Mouse (Mus musculus) heart, embryonic 11.5 days (tissue): ENCODE measurements around the gene Akap2. TPM values are rescaled to one million over a fixed set of nuclear protein-coding genes. Genes with fewer than 3 reads are reported as not detected.

Experiments used
- ATAC-seq: fragments of 200-750 bp; cut with Nextera tagmentation; replicated peaks from 2 replicates; pipeline ENCODE4 v1.8.0; 2017; ENCODE audit warnings: moderate library complexity; ENCODE audit not compliant: insufficient number of reproducible peaks, low FRiP score, low TSS enrichment
- H3K27ac ChIP-seq: fragments of 300-500 bp; sonication (generic); 2 replicates; pipeline ENCODE4 v1.5.1; 2014; ENCODE audit warnings: mild to moderate bottlenecking, low read depth, low read length
- H3K27me3 ChIP-seq: fragments of 300-500 bp; sonication (generic); 2 replicates; pipeline ENCODE4 v1.6.1; 2014; ENCODE audit warnings: mild to moderate bottlenecking, low read length, mixed read lengths; ENCODE audit not compliant: control insufficient read depth, insufficient read depth
- H3K36me3 ChIP-seq: fragments of 300-500 bp; sonication (generic); 2 replicates; pipeline ENCODE4 v1.6.1; 2014; ENCODE audit warnings: mild to moderate bottlenecking, low read length, moderate library complexity, mixed read lengths; ENCODE audit not compliant: control insufficient read depth, insufficient read depth
- H3K4me1 ChIP-seq: fragments of 300-500 bp; sonication (generic); 2 replicates; pipeline ENCODE4 v1.6.1; 2014; ENCODE audit warnings: low read length; ENCODE audit not compliant: control insufficient read depth, insufficient read depth
- H3K4me2 ChIP-seq: fragments of 300-500 bp; sonication (generic); 2 replicates; pipeline ENCODE4 v1.6.1; 2014; ENCODE audit warnings: mild to moderate bottlenecking, moderate library complexity
- H3K4me3 ChIP-seq: fragments of 300-500 bp; sonication (generic); 2 replicates; pipeline ENCODE4 v1.5.1; 2014; ENCODE audit warnings: low read depth, low read length
- H3K9ac ChIP-seq: fragments of 300-500 bp; sonication (generic); 2 replicates; pipeline ENCODE4 v1.6.1; 2014; ENCODE audit warnings: mild to moderate bottlenecking, low read depth, low read length, moderate library complexity
- H3K9me3 ChIP-seq: fragments of 300-500 bp; sonication (generic); replicated peaks from 2 replicates; pipeline ENCODE4 v1.6.1; 2016; ENCODE audit warnings: low read length; ENCODE audit not compliant: control insufficient read depth
- WGBS: fragments of 180-500 bp; shearing (Covaris S2); extraction: QIAGEN DNeasy Blood & Tissue Kit; methylation state at CpG from one replicate; pipeline ENCODE4 v1.1.7; 2014; ENCODE audit not compliant: insufficient replicate concordance; 5-methylcytosine and 5-hydroxymethylcytosine counted together
- polyA plus RNA-seq: library from polyadenylated mRNA; unstranded; fragments of >200 nt; fragmentation: Nextera tagmentation; extraction: Ambion mirVana; gene quantifications from 2 replicates; pipeline ENCODE4 v1.2.1, GENCODE M21; 2014

Akap2 gene
- polyA plus RNA-seq, 1 experiment from 2014 or later, result 45.9 TPM

GRCm38 (mm10) chr4:57690805-57691204 lies 26.7 kb upstream of the Akap2 start:
- no peak overlapping the region for H3K4me2 ChIP-seq
- no peaks in the 10 kb centered on the region for H3K9me3 ChIP-seq
- H3K27ac ChIP-seq, result no peak overlapping the region
- H3K9ac ChIP-seq, result no peak overlapping the region
- no peaks in the 10 kb centered on the region for H3K4me1 ChIP-seq
- H3K4me3 ChIP-seq, result no peak overlapping the region
- no peak for ATAC-seq
- H3K27me3 ChIP-seq, result no peaks in the 10 kb centered on the region
- WGBS, result 56% methylated on average over 1 of the region's 1 CpGs
- H3K36me3 ChIP-seq, result peaks cover 12% of the 10 kb centered on the region

- Histone ChIP-seq H3K9me3 (no peaks in the 10 kb centered on the region), H3K27me3 (no peaks in the 10 kb centered on the region), H3K9ac (no peak overlapping the region), H3K4me2 (no peak overlapping the region), H3K4me3 (no peak overlapping the region), H3K4me1 (no peaks in the 10 kb centered on the region), H3K27ac (no peak overlapping the region), H3K36me3 (peaks cover 8% of the 10 kb centered on the region)
- 73% methylated on average over 5 of the region's 5 CpGs for WGBS
- ATAC-seq, result no peak
Measured at GRCm38 (mm10) chr4:57694356-57695136, 22.9 kb upstream of the Akap2 start.

- no peaks in the 10 kb centered on the region for H3K36me3 ChIP-seq
- H3K4me3 ChIP-seq, result no peak overlapping the region
- ATAC-seq, result no peak
- H3K9me3 ChIP-seq, result no peaks in the 10 kb centered on the region
- no peak overlapping the region for H3K9ac ChIP-seq
- 89% methylated on average over 11 of the region's 11 CpGs for WGBS
- no peaks in the 10 kb centered on the region for H3K4me1 ChIP-seq
- H3K4me2 ChIP-seq, result no peak overlapping the region
- no peak overlapping the region for H3K27ac ChIP-seq
- H3K27me3 ChIP-seq, result no peaks in the 10 kb centered on the region
Measured at GRCm38 (mm10) chr4:57696955-57697354, 20.5 kb upstream of the Akap2 start.

GRCm38 (mm10) chr4:57697918-57698611 lies 19.4 kb upstream of the Akap2 start:
- ATAC-seq, result no peak
- Histone ChIP-seq H3K4me1 (no peaks in the 10 kb centered on the region), H3K27me3 (no peaks in the 10 kb centered on the region), H3K9me3 (no peaks in the 10 kb centered on the region), H3K36me3 (no peaks in the 10 kb centered on the region), H3K4me3 (no peak overlapping the region), H3K4me2 (no peak overlapping the region), H3K9ac (no peak overlapping the region), H3K27ac (no peak overlapping the region)
- 83% methylated on average over 12 of the region's 12 CpGs for WGBS

- no peak for ATAC-seq
- Histone ChIP-seq H3K4me2 (no peak overlapping the region), H3K27ac (no peak overlapping the region)
Measured at GRCm38 (mm10) chr4:57701576-57701975, 15.9 kb upstream of the Akap2 start.

GRCm38 (mm10) chr4:57703574-57704470 lies 13.6 kb upstream of the Akap2 start:
- Histone ChIP-seq H3K9me3 (no peaks in the 10 kb centered on the region), H3K27me3 (no peaks in the 10 kb centered on the region), H3K4me1 (no peaks in the 10 kb centered on the region), H3K9ac (no peak overlapping the region), H3K4me3 (no peak overlapping the region), H3K4me2 (no peak overlapping the region), H3K36me3 (no peaks in the 10 kb centered on the region), H3K27ac (no peak overlapping the region)
- no peak for ATAC-seq
- WGBS, result 80% methylated on average over 11 of the region's 11 CpGs

More at GRCm38 (mm10) chr4:57701576-57701975, 15.9 kb upstream of the Akap2 start:
- no peaks in the 10 kb centered on the region for H3K36me3 ChIP-seq
- no peaks in the 10 kb centered on the region for H3K27me3 ChIP-seq
- no peak overlapping the region for H3K9ac ChIP-seq
- H3K4me3 ChIP-seq, result no peak overlapping the region
- H3K9me3 ChIP-seq, result no peaks in the 10 kb centered on the region
- H3K4me1 ChIP-seq, result no peaks in the 10 kb centered on the region
- WGBS, result 82% methylated on average over 5 of the region's 5 CpGs

- H3K27ac ChIP-seq, result no peak overlapping the region
- 0 out of 2 replicates have a peak, but pooled peaks cover 2% of the 10 kb centered on the region for H3K36me3 ChIP-seq
- H3K4me3 ChIP-seq, result no peak overlapping the region
- no peaks in the 10 kb centered on the region for H3K9me3 ChIP-seq
- H3K4me1 ChIP-seq, result no peaks in the 10 kb centered on the region
- no peak overlapping the region for H3K4me2 ChIP-seq
- no peak for ATAC-seq
- no peak overlapping the region for H3K9ac ChIP-seq
- 89% methylated on average over 7 of the region's 7 CpGs for WGBS
- no peaks in the 10 kb centered on the region for H3K27me3 ChIP-seq
Measured at GRCm38 (mm10) chr4:57704575-57704974, 12.9 kb upstream of the Akap2 start.

- no peak overlapping the region for H3K27ac ChIP-seq
- ATAC-seq, result no peak
- no peaks in the 10 kb centered on the region for H3K9me3 ChIP-seq
- H3K36me3 ChIP-seq, result no peaks in the 10 kb centered on the region
- no peaks in the 10 kb centered on the region for H3K27me3 ChIP-seq
- H3K4me1 ChIP-seq, result peaks cover 4% of the 10 kb centered on the region; the same call in 1 of the 2 replicates
- no peak overlapping the region for H3K9ac ChIP-seq
- no peak overlapping the region for H3K4me2 ChIP-seq
- no peak overlapping the region for H3K4me3 ChIP-seq
Measured at GRCm38 (mm10) chr4:57715849-57716248, 1.6 kb upstream of the Akap2 start.
